Mouse (Mus musculus) thymus, postnatal 36 days (tissue): ENCODE measurements around the gene Usp44.
A peak's percentile ranks its signal among the peaks of the same experiment; 100 is the strongest.

Source experiments
- DNase-seq, 2 experiments: peaks; one replicate each; pipeline ENCODE4 v3.0.0; 2022; ENCODE audit warnings: mixed read lengths in 2 of 2

Usp44 gene

GRCm38 (mm10) chr10:93855126-93855525 is 23.8 kb downstream of the Usp44 start:
- DNase-seq = no peak

GRCm38 (mm10) chr10:93856095-93856494 is 24.7 kb downstream of the Usp44 start:
- DNase-seq = no peak

- DNase-seq = no peak
Measured at GRCm38 (mm10) chr10:93868401-93868800, 37.0 kb downstream of the Usp44 start.

GRCm38 (mm10) chr10:93868886-93869285 is 37.5 kb downstream of the Usp44 start:
- DNase-seq = no peak

GRCm38 (mm10) chr10:93876772-93877171 is 45.4 kb downstream of the Usp44 start:
- DNase-seq = no peak

- no peak for DNase-seq
Measured at GRCm38 (mm10) chr10:93878732-93879131, 47.4 kb downstream of the Usp44 start.

GRCm38 (mm10) chr10:93881918-93882317 is 50.6 kb downstream of the Usp44 start:
- DNase-seq = no peak

- DNase-seq = no peak
Measured at GRCm38 (mm10) chr10:93882738-93883364, 51.5 kb downstream of the Usp44 start.

- no peak for DNase-seq
Measured at GRCm38 (mm10) chr10:93885839-93886477, 54.6 kb downstream of the Usp44 start.

GRCm38 (mm10) chr10:93888590-93888934 is 57.2 kb downstream of the Usp44 start:
- no peak for DNase-seq

GRCm38 (mm10) chr10:93888935-93889578 is 57.7 kb downstream of the Usp44 start:
- peak in 1 of 2 experiments; percentile 64 for DNase-seq

- DNase-seq = peak; percentile 87 to 89
Measured at GRCm38 (mm10) chr10:93889579-93889950, 58.2 kb downstream of the Usp44 start.

- no peak for DNase-seq
Measured at GRCm38 (mm10) chr10:93889976-93890375, 58.6 kb downstream of the Usp44 start.

GRCm38 (mm10) chr10:93890565-93890964 is 59.2 kb downstream of the Usp44 start:
- no peak for DNase-seq

- no peak for DNase-seq
Measured at GRCm38 (mm10) chr10:93891031-93891430, 59.7 kb downstream of the Usp44 start.

GRCm38 (mm10) chr10:93892551-93892950 is 61.2 kb downstream of the Usp44 start:
- no peak for DNase-seq

- DNase-seq = no peak
Measured at GRCm38 (mm10) chr10:93897043-93897646, 65.8 kb downstream of the Usp44 start, which contains the start of gene Metap2. Gene Metap2 (minus strand): TSS chr10:93897093.

GRCm38 (mm10) chr10:93899303-93899702 is 67.9 kb downstream of the Usp44 start:
- no peak for DNase-seq

- no peak for DNase-seq
Measured at GRCm38 (mm10) chr10:93899907-93900306, 68.6 kb downstream of the Usp44 start.

- no peak for DNase-seq
Measured at GRCm38 (mm10) chr10:93907376-93907775, 76.0 kb downstream of the Usp44 start.
